Mouse (Mus musculus): ENCODE measurements around the gene Tecpr1. TPM values are rescaled to one million over a fixed set of nuclear protein-coding genes. Genes with fewer than 3 reads are reported as not detected.

Tecpr1 gene
- total and polyA plus RNA-seq, 3 experiments = 2.8 to 6.2 (median 6.0) TPM

GRCm38 (mm10) chr5:144254122-144254810, 30.9 kb upstream of the Tecpr1 start:
- Histone ChIP-seq H3K36me3 (replicated peaks in 1 of 2; ENCODE audit: control insufficient read depth in 1 of 2, insufficient read depth in 1 of 2, low read length in 1 of 2) (peaks cover 0 to 27% of the 10 kb centered on the region in 2 experiments), H3K4me3 (replicated peaks in 1 of 3; ENCODE audit: low read depth in 2 of 3, low read length in 2 of 3, poor library complexity in 1 of 3) (peak overlapping the region in 1 of 3 experiments; percentile 76), H3K4me2 (ENCODE audit: insufficient read depth, low read depth, poor library complexity, severe bottlenecking) (peak overlapping the region; percentile 84), H3K27ac (ENCODE audit: insufficient read depth, low read depth) (no peak overlapping the region), H3K9ac (ENCODE audit: insufficient read depth, low read depth) (0 out of 2 replicates have a peak overlapping the region, but pooled peaks have one; percentile 18), H3K79me2 (replicated peaks; ENCODE audit: control insufficient read depth, extremely low read depth, insufficient read depth, poor library complexity, severe bottlenecking) (no peaks in the 10 kb centered on the region), H3K9me3 (replicated peaks; ENCODE audit: low read length) (peaks cover 9% of the 10 kb centered on the region), H3K27me3 (replicated peaks) (no peaks in the 10 kb centered on the region), H3K4me1 (ENCODE audit: control insufficient read depth in 1 of 2, insufficient read depth in 2 of 2) (peaks cover 9 to 68% of the 10 kb centered on the region in 2 experiments)
- dilution Hi-C loops (cut with MboI; ENCODE audit: extremely low pct_ligation_motif_present, extremely low pct_unique_long_range_greater_than_20kb, low sequenced_read_pairs) (no loop called here), in situ Hi-C loops (cut with MboI; ENCODE audit: low pct_ligation_motif_present, low pct_unique_long_range_greater_than_20kb, low sequenced_read_pairs) (no loop called here)
- DNase-seq (ENCODE audit: extremely low read depth) = peak; percentile 63
- TF ChIP-seq ZMIZ1 (IDR thresholded peaks at IDR 0.05; ENCODE audit: low read depth, low read length) (no peak), MAFK (IDR thresholded peaks at IDR 0.05; ENCODE audit: insufficient replicate concordance, low read length) (no peak), SMC3 (IDR thresholded peaks at IDR 0.05; ENCODE audit: low read depth, low read length) (no peak), KAT2A (IDR thresholded peaks at IDR 0.05; ENCODE audit: insufficient replicate concordance, low read length) (no peak), UBTF (IDR thresholded peaks at IDR 0.05; ENCODE audit: low read depth, low read length) (no peak), E2F4 (IDR thresholded peaks at IDR 0.05; ENCODE audit: insufficient replicate concordance, low read depth, low read length) (no peak), POLR2A (IDR thresholded peaks at IDR 0.05; ENCODE audit: low read depth, low read length) (no peak)

GRCm38 (mm10) chr5:144253212-144253611, 29.8 kb upstream of the Tecpr1 start:
- no peak for DNase-seq (ENCODE audit: extremely low read depth)
- no peaks in the 10 kb centered on the region for H3K79me2 ChIP-seq (replicated peaks; ENCODE audit: control insufficient read depth, extremely low read depth, insufficient read depth, poor library complexity, severe bottlenecking)
- H3K27ac ChIP-seq (ENCODE audit: insufficient read depth, low read depth) = no peak overlapping the region
- no peak overlapping the region for H3K4me3 ChIP-seq (replicated peaks in 1 of 3; ENCODE audit: low read depth in 2 of 3, low read length in 2 of 3, poor library complexity in 1 of 3)
- dilution Hi-C loops (cut with MboI; ENCODE audit: extremely low pct_ligation_motif_present, extremely low pct_unique_long_range_greater_than_20kb, low sequenced_read_pairs) (no loop called here), in situ Hi-C loops (cut with MboI; ENCODE audit: low pct_ligation_motif_present, low pct_unique_long_range_greater_than_20kb, low sequenced_read_pairs) (no loop called here)
- H3K4me2 ChIP-seq (ENCODE audit: insufficient read depth, low read depth, poor library complexity, severe bottlenecking) = no peak overlapping the region
- H3K4me1 ChIP-seq (ENCODE audit: control insufficient read depth in 1 of 2, insufficient read depth in 2 of 2) = peaks cover 6 to 58% of the 10 kb centered on the region in 2 experiments
- H3K27me3 ChIP-seq (replicated peaks) = no peaks in the 10 kb centered on the region
- peaks cover 0 to 16% of the 10 kb centered on the region in 2 experiments for H3K36me3 ChIP-seq (replicated peaks in 1 of 2; ENCODE audit: control insufficient read depth in 1 of 2, insufficient read depth in 1 of 2, low read length in 1 of 2)
- H3K9me3 ChIP-seq (replicated peaks; ENCODE audit: low read length) = peaks cover 9% of the 10 kb centered on the region
- H3K9ac ChIP-seq (ENCODE audit: insufficient read depth, low read depth) = no peak overlapping the region
- peak; percentile 96 for TF ChIP-seq ZNF384 (IDR thresholded peaks at IDR 0.05; ENCODE audit: low read depth, low read length)
- peak in 1 of 2 experiments; percentile 49; a peak in 2 of 4 replicates for TF ChIP-seq CTCF (conservative IDR thresholded peaks at IDR 0.05 in 1 of 2, IDR thresholded peaks at IDR 0.05 in 1 of 2; ENCODE audit: low read depth in 2 of 2, low read length in 2 of 2)
- no peak for TF ChIP-seq JUND (conservative IDR thresholded peaks at IDR 0.05; ENCODE audit: low read depth, low read length)
- TF ChIP-seq RAD21 (IDR thresholded peaks at IDR 0.05; ENCODE audit: low read depth, low read length) = peak; percentile 30
- no peak for TF ChIP-seq ZKSCAN1 (IDR thresholded peaks at IDR 0.05; ENCODE audit: borderline replicate concordance, low read depth, low read length)
- TF ChIP-seq ZC3H11A (IDR thresholded peaks at IDR 0.05; ENCODE audit: low read depth, low read length) = no peak
- no peak for TF ChIP-seq MAFK (IDR thresholded peaks at IDR 0.05; ENCODE audit: insufficient replicate concordance, low read length)
